Mouse (Mus musculus): ENCODE results near the gene H2-DMb1. TPM values are rescaled to one million over a fixed set of nuclear protein-coding genes. Genes with fewer than 3 reads are reported as not detected.

H2-DMb1 gene
- total and polyA plus RNA-seq, 3 experiments = 60.7 to 147 (median 102) TPM

GRCm38 (mm10) chr17:34179913-34180859, 27.3 kb downstream of the H2-DMb1 start (continued):
- peak; percentile 84 for TF ChIP-seq ETS1 (conservative IDR thresholded peaks at IDR 0.05; ENCODE audit: low read depth, low read length)

DNA sequence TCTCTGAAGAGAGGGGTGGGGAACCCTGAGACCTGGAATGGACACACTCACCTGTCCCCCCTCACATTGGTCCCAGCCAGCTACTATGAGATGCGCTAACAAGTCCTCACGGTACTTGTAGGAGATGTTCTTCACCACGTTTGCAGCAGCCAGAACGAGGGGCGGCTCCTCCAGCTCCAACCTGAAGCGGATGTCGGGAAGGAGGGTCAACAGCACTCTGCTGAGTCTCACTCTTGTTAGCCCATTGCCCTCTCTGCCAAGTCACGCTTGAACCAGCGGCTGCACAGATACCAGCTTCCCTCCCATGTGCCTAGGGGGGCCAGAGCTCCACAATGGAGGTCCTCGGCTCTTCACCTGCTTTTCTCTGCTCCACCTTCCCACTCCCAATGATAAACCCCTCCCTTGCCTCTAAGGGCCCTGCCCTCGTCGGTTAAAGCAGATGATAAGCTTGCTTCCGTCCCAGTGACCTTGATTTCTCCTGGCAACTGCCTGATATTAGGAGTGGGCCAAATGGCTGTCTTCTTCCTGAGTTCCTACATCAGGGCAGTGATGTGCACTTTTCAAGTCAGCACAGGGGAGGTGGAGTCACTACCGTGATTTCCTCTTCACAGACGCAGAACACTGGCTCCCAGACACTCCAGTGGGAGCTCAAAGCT, 30.8 kb downstream of the H2-DMb1 start:
- Histone ChIP-seq H3K36me3 (replicated peaks in 1 of 2; ENCODE audit: control insufficient read depth in 1 of 2, insufficient read depth in 1 of 2, low read length in 1 of 2) (peaks cover 27 to 44% of the 10 kb centered on the region in 2 experiments), H3K4me1 (ENCODE audit: control insufficient read depth in 1 of 2, insufficient read depth in 2 of 2) (peaks cover 17 to 61% of the 10 kb centered on the region in 2 experiments; a peak in 3 of 4 replicates), H3K27me3 (replicated peaks) (no peaks in the 10 kb centered on the region), H3K27ac (ENCODE audit: insufficient read depth, low read depth) (0 out of 2 replicates have a peak overlapping the region, but pooled peaks have one; percentile 1), H3K4me3 (replicated peaks in 1 of 3; ENCODE audit: low read depth in 2 of 3, low read length in 2 of 3, poor library complexity in 1 of 3) (no peak overlapping the region), H3K79me2 (replicated peaks; ENCODE audit: control insufficient read depth, extremely low read depth, insufficient read depth, poor library complexity, severe bottlenecking) (peaks cover 52% of the 10 kb centered on the region), H3K9me3 (replicated peaks; ENCODE audit: low read length) (no peaks in the 10 kb centered on the region), H3K9ac (ENCODE audit: insufficient read depth, low read depth) (no peak overlapping the region), H3K4me2 (ENCODE audit: insufficient read depth, low read depth, poor library complexity, severe bottlenecking) (no peak overlapping the region)
- dilution Hi-C loops (cut with MboI; ENCODE audit: extremely low pct_ligation_motif_present, extremely low pct_unique_long_range_greater_than_20kb, low sequenced_read_pairs) = no loop called here
- TF ChIP-seq MXI1 (IDR thresholded peaks at IDR 0.05; ENCODE audit: low read depth, low read length) (no peak), JUN (IDR thresholded peaks at IDR 0.05; ENCODE audit: insufficient read depth, low read depth, low read length) (no peak), RCOR1 (conservative IDR thresholded peaks at IDR 0.05; ENCODE audit: low read depth, low read length) (no peak), IRF4 (IDR thresholded peaks at IDR 0.05; ENCODE audit: low read depth, low read length) (no peak), ZC3H11A (IDR thresholded peaks at IDR 0.05; ENCODE audit: low read depth, low read length) (no peak), EP300 (IDR thresholded peaks at IDR 0.05; ENCODE audit: low read length) (no peak), ZKSCAN1 (IDR thresholded peaks at IDR 0.05; ENCODE audit: borderline replicate concordance, low read depth, low read length) (no peak), NELFE (IDR thresholded peaks at IDR 0.05; ENCODE audit: low read depth, low read length) (no peak), ZNF384 (IDR thresholded peaks at IDR 0.05; ENCODE audit: low read depth, low read length) (no peak), TBP (conservative IDR thresholded peaks at IDR 0.05; ENCODE audit: low read depth, low read length) (no peak), POLR2AphosphoS2 (IDR thresholded peaks at IDR 0.05; ENCODE audit: low read depth, low read length) (no peak), CTCF (conservative IDR thresholded peaks at IDR 0.05 in 1 of 2, IDR thresholded peaks at IDR 0.05 in 1 of 2; ENCODE audit: low read depth in 2 of 2, low read length in 2 of 2) (no peak), MAFK (IDR thresholded peaks at IDR 0.05; ENCODE audit: insufficient replicate concordance, low read length) (no peak), MEF2A (IDR thresholded peaks at IDR 0.05; ENCODE audit: borderline replicate concordance, low read depth, low read length) (no peak), USF1 (IDR thresholded peaks at IDR 0.05; ENCODE audit: low read depth, low read length) (no peak)
- in situ Hi-C loops (cut with MboI; ENCODE audit: low pct_ligation_motif_present, low pct_unique_long_range_greater_than_20kb, low sequenced_read_pairs) = no loop called here
- DNase-seq (ENCODE audit: extremely low read depth) = no peak
